Mouse (Mus musculus): ENCODE results near the gene Taf11. TPM values are rescaled to one million over a fixed set of nuclear protein-coding genes. Genes with fewer than 3 reads are reported as not detected.

Gene Taf11
- polyA plus RNA-seq, 1 experiment from 2014 or later: 96.2 TPM

DNA sequence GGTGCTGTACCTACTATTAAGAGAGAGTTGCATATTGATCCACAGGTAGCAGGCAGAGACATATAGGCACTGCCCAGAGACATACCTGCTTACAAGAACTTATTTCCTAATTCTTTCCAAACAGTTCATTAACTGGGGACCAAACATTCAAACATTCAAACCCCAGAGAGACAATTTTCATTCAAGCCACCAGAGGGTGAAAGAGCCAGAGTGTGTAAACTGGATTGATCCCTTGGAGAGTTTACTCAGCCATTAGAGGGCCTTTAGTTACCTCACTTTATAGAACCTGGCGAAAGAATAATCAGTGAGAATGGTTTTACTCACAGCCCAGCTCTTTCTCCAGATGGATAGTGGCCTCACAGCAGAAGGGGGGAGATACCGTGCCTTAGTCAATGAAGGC is 44.2 kb downstream of the Taf11 start:
- 88% methylated on average over 2 of the region's 2 CpGs for WGBS
- no peak overlapping the region for H3K4me3 ChIP-seq
- no peaks in the 10 kb centered on the region for H3K27me3 ChIP-seq (replicated peaks; ENCODE audit: low read depth, poor library complexity, severe bottlenecking)
- no peak for DNase-seq (ENCODE audit: low spot score)
- H3K27ac ChIP-seq (replicated peaks): no peak overlapping the region
- peaks cover 11% of the 10 kb centered on the region for H3K36me3 ChIP-seq (replicated peaks)
- no peaks in the 10 kb centered on the region for H3K9me3 ChIP-seq
- 0 out of 2 replicates have a peak, but pooled peaks cover 3% of the 10 kb centered on the region for H3K4me1 ChIP-seq

GRCm38 (mm10) chr17:27859131-27859530 is 50.5 kb downstream of the Taf11 start:
- 46% methylated on average over 2 of the region's 2 CpGs for WGBS
- Histone ChIP-seq H3K27me3 (replicated peaks; ENCODE audit: low read depth, poor library complexity, severe bottlenecking) (no peaks in the 10 kb centered on the region), H3K4me1 (peaks cover 33% of the 10 kb centered on the region), H3K9me3 (no peaks in the 10 kb centered on the region), H3K4me3 (peak overlapping the region; percentile 92; the same call in 1 of the 2 replicates), H3K36me3 (replicated peaks) (peaks cover 12% of the 10 kb centered on the region), H3K27ac (replicated peaks) (no peak overlapping the region)
- no peak for DNase-seq (ENCODE audit: low spot score)

DNA sequence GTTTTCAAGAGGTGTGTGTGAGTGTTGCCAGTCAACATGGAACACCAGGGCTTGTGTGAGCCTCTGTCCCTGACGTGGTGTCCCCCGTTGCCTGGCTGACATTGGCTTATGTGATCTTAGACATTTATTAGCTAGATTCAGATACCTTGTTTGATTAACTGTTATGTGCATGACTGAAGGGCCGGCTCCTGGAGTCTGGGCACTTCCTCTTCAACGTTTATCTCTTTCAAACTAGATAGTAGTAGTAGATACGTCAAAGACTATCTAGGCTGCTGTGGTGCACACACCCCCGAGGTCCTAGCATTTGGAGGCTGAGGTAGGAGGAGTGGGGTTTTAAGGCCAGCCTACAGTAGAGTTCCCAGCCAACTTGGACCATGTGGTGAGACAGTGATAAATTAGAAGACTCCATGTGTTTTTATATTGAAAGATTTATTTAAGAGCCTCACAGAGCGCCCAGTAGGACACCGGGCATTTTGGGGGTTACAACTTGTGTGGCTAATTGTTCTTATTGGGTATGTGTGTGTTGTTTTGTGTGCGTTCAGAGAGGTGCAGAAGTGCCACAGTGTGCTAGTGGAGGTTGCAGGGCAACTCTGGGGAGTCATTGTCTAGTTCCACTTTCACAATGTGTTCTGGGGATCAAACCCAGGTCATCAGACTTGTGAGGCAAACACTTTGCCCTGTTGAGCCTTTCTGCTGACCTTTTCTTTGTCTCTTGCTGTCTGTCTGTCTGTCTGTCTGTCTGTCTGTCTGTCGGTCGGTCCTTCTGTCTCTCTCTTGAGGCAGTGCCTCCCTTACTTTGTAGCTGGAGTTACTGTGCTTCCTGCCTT is 51.8 kb downstream of the Taf11 start:
- H3K27me3 ChIP-seq (replicated peaks; ENCODE audit: low read depth, poor library complexity, severe bottlenecking): no peaks in the 10 kb centered on the region
- H3K9me3 ChIP-seq: no peaks in the 10 kb centered on the region
- 63% methylated on average over 11 of the region's 11 CpGs for WGBS
- H3K4me3 ChIP-seq: peak overlapping the region; percentile 92
- no peak for DNase-seq (ENCODE audit: low spot score)
- no peak overlapping the region; the same call in 1 of the 2 replicates for H3K27ac ChIP-seq (replicated peaks)
- H3K4me1 ChIP-seq: peaks cover 33% of the 10 kb centered on the region
- H3K36me3 ChIP-seq (replicated peaks): peaks cover 24% of the 10 kb centered on the region

DNA sequence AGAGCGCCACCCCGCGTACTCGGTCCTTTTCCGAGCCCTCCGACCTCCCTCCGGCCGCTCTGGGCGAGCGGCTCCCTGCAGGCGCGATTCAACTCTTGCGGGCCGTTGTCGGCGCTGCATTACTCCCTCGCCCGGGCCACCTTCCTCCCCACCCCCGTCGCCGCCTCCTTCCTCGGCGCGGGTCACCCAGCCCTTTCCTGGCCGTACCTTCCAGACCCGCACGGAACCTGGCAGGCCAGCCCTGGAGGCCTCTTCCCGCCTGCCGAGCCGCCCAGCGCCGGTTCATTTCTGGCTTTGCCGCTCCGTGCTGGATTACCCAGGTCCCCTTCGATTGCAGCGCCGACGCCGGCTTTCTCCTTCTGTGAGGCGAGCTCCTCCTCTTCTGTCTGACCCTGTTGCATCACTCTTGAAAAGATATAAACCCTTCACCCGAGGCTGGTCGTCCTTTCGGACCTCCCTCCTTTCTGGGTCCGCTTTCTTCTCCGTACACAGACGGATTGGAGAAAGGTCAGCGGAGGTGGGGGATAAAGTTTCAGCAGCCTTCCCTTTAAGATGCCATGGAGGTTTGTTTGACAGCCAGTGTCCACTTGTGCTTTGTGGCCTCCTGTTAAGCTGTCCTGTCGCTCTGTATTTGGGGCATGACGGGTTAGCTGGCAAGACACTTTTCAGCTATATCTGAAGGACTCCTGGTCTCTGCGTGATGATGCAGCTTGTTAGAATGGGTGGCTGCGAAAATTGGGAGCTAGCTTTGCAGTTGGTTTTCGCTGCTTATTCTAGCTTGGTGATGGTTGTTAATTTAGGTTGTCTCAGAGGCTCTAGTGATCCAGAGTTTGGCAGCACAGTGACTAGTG is 52.6 kb downstream of the Taf11 start:
- Histone ChIP-seq H3K27me3 (replicated peaks; ENCODE audit: low read depth, poor library complexity, severe bottlenecking) (no peaks in the 10 kb centered on the region), H3K4me1 (peaks cover 33% of the 10 kb centered on the region), H3K4me3 (peak overlapping the region; percentile 92), H3K9me3 (no peaks in the 10 kb centered on the region), H3K27ac (replicated peaks) (peak overlapping the region; percentile 94), H3K36me3 (replicated peaks) (peaks cover 33% of the 10 kb centered on the region)
- WGBS: 2% methylated on average over 52 of the region's 52 CpGs
- DNase-seq (ENCODE audit: low spot score): peak; percentile 75

- Histone ChIP-seq H3K36me3 (replicated peaks) (peaks cover 38% of the 10 kb centered on the region), H3K27me3 (replicated peaks; ENCODE audit: low read depth, poor library complexity, severe bottlenecking) (no peaks in the 10 kb centered on the region), H3K4me1 (peaks cover 33% of the 10 kb centered on the region), H3K27ac (replicated peaks) (peak within 1 kb of the TSS; percentile 94), H3K9me3 (no peaks in the 10 kb centered on the region), H3K4me3 (peak within 1 kb of the TSS; percentile 92)
- DNase-seq (ENCODE audit: low spot score): peak; percentile 92
- under 1% methylated on average over 54 of the region's 54 CpGs for WGBS
These were observed 53.3 kb downstream of the Taf11 start, which contains the start of gene Uhrf1bp1 for GRCm38 (mm10) chr17:27856265-27856797. Uhrf1bp1 (plus strand) TSS chr17:27856441.

Other genes starting within 250 kb of the Taf11 start
- 0.15 and 0.43 TPM in 2 replicates for gene Spdef, start 180.9 kb downstream of the Taf11 start, polyA plus RNA-seq (2016; fragmentation: Nextera tagmentation; extraction: Ambion mirVana)
- 15.5 and 15.7 TPM in 2 replicates for gene D17Wsu92e, start 89.2 kb downstream of the Taf11 start, polyA plus RNA-seq (2016; fragmentation: Nextera tagmentation; extraction: Ambion mirVana)
- 412 and 414 TPM in 2 replicates for gene Snrpc, start 71.7 kb downstream of the Taf11 start, polyA plus RNA-seq (2016; fragmentation: Nextera tagmentation; extraction: Ambion mirVana)
- gene Uhrf1bp1, start 53.4 kb downstream of the Taf11 start, polyA plus RNA-seq (2016; fragmentation: Nextera tagmentation; extraction: Ambion mirVana): 9.5 and 10.3 TPM in 2 replicates
- gene Anks1, start 538 bp downstream of the Taf11 start, polyA plus RNA-seq (2016; fragmentation: Nextera tagmentation; extraction: Ambion mirVana): 18.0 and 19.4 TPM in 2 replicates
- 0.54 and 0.83 TPM in 2 replicates for gene Tcp11, start 170.8 kb upstream of the Taf11 start, polyA plus RNA-seq (2016; fragmentation: Nextera tagmentation; extraction: Ambion mirVana)
- 8.7 and 9.7 TPM in 2 replicates for gene Scube3, start 232.3 kb upstream of the Taf11 start, polyA plus RNA-seq (2016; fragmentation: Nextera tagmentation; extraction: Ambion mirVana)